Mouse (Mus musculus): Measurements from ENCODE around the gene Tmem213.
A peak's percentile ranks its signal among the peaks of the same experiment; 100 is the strongest.

Tmem213 gene

DNA sequence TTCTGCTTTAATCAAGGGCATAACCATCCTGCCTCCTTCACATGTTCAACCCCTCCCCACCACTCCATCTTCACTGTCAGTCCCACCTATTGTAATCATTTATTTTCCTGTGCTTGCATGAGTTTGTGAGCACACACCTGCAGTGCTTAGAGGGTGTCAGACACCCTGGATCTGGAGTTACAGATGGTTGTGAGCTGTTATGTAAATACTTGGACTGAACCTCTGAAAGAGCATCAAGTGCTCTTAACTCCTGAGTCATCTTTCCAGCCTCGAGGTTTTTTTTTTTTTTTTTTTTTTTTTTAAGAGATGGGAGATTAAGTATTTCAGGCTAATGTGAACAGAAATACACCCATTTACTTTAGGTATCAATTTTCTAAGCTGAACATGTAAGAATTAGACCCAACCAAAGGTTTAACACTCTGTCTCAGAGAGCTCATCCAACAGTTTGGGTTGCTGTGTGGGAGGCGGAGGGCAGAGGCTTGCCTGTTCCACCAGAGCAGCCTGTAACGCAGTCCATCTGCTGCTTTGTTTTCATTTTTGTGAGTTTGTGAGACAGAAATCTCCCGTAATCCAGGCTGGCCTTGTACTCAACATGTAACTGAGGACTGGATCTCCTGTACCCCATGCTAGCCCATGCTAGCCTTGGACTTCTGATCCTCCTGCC, 7.2 kb downstream of the Tmem213 start:
- DNase-seq (ENCODE audit: low read depth, low spot score) = no peak

DNA sequence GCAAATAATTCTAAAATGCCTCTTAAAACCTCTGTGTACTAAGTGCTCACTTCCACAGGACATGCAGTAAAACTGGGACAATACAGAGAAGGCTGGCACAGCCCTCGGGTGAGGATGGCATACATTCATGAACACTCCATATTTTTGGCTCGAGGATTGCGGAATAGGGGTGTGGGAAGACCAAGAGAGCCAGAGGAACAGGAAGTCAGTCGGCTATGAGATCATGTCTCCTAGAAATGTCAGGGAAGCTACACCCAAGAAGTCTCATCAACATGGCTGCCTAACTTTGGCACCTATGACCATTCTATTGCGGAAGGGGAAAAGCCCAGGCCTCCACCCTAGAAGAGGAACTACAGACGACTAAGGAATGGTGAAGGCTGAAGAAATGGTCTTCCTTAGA, 9.3 kb downstream of the Tmem213 start:
- no peak for DNase-seq (ENCODE audit: low read depth, low spot score)

DNA sequence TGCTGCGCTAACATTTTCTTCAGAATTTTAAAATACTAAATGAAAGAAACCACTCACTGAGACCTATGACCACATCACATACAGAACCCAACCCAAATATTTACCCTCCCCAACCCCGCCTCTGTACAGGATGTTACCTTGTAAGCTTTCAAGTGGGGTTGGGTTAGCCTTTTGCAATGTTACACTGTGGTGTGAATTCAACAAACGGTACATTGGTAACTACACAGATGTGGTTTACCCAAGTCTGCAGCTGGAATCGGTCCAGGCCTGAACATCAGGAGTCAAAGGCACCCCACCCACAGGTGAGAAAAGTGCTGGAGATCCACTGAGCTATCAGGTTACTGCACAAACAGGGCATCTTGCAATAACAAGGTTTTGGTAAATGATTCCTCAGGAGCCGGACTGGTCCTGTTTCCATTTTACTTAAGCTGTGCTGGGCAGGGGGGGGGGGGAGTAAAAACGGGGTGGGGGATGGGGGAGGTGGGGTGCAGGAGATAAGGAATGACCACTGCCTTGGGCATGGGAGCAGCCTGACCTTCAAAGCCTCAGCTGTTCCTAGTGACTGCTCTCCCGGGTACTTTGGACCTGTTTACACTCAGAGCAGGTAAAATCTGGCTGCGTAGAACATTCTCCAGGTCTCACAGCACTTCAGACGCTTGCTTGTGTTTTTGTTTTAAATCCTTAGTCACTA, 11.8 kb downstream of the Tmem213 start:
- peak; percentile 84 for DNase-seq (ENCODE audit: low read depth, low spot score)

DNA sequence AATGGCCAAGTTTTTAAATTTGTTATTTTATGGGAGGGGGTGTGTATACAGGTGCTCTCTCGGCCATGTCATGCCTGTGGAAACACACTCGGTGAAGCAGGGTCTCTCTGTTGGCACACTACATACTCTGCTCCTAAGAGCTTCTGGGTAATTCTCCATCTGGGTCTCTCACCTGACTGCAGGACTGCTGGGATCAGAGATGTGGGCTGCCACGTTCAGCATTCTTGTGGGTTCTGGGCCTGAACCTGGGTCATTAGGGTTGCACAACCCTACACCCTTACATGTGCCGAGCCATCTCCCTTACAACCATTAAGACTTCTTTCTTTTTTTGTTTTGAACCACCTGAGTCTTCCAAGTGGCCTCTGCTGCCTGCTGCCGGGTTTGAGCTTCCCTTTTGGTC, 12.8 kb downstream of the Tmem213 start:
- DNase-seq (ENCODE audit: low read depth, low spot score) = no peak

DNA sequence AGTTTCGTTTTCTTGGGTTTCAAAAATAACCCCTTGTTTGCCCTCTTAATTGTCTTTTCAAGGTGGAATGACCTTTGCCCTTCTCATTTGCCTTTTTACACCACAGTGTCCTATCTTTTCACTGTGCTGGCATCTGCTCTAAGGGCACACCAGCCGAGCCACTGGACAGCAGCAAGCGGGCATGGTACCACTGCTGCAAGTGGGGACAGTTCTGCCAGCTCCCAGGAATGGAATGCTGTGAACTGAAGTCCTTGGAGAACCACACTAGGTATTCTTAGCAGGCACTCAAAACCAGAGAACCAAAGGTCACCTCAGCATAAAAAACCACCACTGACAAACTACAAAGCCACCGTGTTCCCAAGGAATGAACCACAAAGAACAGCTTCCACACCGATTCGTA, 13.7 kb downstream of the Tmem213 start:
- DNase-seq (ENCODE audit: low read depth, low spot score) = no peak

DNA sequence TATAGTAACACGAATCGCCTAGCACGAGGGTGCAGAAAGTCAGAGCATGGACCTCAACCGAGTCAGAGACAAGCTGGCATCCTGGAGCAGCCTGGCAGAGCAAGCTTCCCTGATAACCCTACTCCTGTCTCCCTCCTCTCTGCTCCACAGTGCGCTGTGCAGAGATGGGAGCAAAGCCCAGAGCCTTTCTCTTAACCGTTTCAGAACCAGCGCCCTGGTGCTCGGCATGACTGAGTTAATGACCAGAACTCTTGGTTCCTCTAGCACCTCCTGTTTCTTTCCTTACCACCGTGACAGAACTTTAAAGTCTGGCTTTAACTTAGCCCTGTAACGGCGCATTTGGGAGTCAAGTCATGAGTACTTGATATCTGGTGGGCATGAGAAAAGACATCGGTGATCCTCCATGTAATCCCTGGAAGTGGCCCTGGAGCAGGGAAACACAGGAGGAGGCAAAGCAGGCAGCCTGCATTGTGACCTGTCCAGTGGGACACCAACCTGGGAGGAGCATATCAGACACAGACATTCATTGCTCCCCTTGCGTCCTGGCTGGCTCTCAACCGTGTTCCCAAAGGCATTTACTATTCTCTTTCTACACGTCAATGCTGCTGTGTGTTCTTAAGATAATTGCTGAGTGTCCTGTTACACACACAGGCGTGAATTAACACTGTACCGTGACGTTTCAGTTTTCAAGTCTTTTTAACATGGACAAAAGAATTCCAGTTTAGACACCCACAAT, 14.6 kb downstream of the Tmem213 start:
- no peak for DNase-seq (ENCODE audit: low read depth, low spot score)

DNA sequence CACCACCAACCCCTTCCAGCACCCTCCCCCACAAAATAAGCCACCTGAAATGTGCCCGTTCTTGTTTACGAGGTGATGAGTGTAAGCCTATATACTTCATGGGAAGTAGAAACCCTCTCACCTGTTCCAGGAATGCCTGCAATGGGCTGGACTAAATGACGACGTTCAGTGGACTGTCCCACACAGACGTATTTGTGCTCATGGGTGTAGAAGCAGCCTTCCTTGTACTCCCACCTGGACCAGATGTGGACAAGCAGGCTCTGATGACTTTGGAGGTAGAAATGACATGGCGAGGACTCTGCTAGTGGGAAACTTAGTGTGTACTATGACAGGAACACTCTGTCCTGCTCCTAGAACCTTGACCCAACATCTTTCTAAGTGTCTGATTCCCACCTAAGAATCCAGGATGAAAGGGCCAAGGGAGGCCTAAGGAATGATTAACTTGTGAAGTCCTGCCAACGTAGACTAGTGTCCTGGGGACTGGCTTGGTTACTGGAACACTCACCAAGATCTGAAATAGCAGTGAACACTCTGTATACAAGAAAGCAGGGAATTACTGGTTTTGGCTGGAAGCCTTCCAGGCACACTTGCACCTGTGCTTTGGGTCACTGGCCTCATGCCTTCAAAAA, 15.3 kb downstream of the Tmem213 start, which contains the start of gene Atp6v0a4:
Gene Atp6v0a4 (minus strand): TSS at position 380 of the 629 bp plus-strand sequence.
- DNase-seq (ENCODE audit: low read depth, low spot score) = no peak

DNA sequence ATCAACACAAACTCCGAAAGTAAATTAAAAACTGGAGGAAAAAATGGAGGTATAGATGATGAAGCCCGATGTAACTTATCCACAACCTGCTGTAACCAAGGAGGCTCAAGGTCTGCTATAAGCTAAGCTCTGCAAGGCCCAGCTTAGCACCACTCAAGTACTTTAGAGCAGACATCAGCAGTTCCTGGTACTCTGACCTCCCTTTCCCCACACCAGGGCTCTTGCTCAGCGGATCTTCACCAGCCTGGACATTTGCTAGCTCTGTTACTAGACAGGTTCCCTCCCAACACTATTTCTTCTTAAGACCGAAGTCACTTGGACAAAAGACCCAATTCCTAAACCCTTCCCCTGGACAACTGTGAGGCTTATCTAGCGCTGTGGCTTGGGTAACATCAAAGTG, 15.8 kb downstream of the Tmem213 start:
- DNase-seq (ENCODE audit: low read depth, low spot score) = no peak

DNA sequence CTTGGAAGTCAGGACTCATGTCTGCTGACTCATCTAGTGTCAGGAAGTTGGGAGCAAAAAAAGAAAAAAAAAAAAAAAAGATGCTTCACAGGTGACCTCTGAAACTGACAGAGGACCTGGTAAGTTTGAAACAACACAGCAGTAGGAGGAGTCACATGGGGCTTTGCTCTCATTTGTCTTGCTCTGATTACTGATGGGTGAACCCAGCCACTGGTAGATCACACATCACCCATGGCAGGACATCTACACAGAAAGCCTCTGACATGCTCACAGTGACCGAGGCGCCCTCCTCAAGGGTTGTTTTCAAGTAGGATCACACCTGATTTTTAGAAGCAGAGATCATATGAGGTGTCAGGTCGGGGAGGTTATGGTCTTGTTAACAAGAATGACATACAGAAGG, 16.4 kb downstream of the Tmem213 start:
- no peak for DNase-seq (ENCODE audit: low read depth, low spot score)

DNA sequence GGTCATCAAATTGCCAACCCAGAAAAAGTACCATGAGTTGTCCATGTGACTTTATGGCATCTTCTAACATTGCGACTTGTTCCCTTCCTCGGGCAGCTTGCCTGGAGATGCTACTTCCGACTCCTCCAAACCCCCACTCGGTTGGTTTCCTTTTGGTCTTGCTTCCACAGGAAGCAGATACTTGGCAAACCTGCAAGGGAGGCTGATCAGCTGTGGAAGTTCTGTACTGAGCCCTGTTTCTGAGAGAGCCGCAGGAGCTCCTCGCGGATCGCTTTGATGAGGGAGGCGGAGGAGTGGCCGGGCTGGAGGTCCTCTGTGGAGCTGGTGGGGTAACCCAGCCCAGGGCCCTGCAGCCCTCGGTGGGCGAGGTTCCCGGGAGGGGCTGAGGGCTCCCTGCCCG, 19.1 kb downstream of the Tmem213 start:
- DNase-seq (ENCODE audit: low read depth, low spot score) = no peak

DNA sequence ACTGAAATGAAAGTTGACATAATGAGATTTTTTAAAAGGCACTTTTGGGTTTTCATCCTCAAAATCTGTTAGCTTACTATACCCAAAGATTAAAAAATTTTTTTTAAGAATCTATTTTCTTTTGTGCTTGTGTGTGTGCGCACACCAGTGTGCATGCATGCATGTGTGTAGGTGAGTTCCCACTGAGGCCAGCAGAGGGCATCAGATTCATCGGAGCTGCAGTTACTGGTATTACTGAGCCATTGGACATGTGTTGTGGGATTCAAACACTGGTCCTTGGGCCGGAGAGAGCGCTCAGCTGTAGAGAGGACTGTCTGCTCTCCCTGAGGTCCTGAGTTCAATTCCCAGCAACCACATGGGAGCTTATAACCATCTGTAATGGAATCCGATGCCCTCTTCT, 20.8 kb downstream of the Tmem213 start:
- no peak for DNase-seq (ENCODE audit: low read depth, low spot score)

DNA sequence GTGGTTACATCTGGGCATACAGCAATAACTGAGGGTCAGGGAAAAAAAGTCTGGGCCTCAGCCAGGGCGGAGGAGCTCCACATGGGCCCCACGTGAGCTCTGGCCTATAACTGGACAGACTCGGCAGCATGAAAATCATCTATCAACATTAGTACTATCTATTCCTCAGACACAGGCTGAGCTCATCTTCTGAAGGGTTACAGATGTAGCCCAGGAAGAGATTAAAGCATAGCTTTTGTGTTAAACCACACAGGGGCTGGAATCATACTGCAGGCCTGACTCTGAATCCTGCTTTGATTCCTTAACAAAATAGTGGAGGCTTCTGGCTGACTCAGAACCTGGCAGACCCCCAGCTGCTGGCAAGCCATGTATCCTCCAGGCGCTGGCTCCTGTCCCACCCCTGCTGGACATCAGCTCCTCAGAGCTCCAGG, 22.8 kb downstream of the Tmem213 start:
- no peak for DNase-seq (ENCODE audit: low read depth, low spot score)

DNA sequence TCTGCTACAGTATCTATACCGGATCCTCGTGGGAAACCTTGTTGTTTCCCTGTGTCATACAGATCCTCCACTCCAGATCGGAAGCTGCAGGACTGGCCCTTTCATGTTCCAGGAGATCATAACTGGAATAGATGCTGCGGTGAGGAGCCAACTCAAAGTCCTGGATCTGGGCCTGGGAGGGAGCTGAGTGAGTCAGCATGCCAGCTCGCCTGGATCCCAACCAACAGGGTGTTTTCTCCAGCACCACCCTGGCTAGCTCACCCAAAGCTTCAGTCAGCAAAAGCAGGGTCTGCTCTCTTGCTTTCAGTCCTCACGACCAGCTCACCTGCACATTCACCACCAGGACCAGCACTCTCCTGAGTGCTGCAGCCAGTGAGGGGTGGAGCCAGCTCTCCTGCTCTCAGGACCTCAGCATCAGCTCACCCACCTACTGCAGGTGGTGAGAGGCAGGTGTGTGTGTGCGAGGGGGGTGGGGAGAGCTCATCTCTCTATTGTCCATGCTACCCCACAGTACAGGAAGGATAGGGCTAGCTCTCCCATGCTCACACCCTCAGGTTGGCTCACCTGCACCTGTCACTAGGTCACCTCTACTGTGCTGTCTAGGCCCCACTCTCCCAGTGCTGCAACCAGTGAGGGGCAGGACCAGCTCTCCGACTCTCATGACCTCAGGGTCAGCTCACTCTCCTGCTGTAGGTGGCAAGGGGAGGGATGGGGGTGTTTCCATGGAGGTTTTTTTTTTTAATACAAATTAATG, 25.9 kb downstream of the Tmem213 start:
- DNase-seq (ENCODE audit: low read depth, low spot score) = no peak

DNA sequence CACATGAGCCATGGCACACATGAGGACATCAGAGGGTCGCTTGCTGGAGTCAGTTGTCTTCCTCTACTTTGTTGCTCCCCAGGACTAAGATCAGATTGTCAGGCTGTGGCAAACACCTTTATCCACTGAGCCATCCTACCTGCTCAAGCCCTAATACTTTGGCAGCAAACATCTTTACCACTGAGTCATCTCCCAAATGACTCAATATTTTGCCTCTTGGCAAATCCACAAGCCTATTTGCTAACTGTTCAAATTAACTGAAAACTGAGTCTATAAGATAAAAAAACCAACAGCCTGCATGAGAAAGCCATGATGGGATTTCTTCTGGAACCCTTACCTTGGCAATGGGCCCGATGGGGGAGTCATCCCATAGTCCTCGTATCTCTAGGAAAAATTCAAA, 30.0 kb downstream of the Tmem213 start:
- no peak for DNase-seq (ENCODE audit: low read depth, low spot score)

DNA sequence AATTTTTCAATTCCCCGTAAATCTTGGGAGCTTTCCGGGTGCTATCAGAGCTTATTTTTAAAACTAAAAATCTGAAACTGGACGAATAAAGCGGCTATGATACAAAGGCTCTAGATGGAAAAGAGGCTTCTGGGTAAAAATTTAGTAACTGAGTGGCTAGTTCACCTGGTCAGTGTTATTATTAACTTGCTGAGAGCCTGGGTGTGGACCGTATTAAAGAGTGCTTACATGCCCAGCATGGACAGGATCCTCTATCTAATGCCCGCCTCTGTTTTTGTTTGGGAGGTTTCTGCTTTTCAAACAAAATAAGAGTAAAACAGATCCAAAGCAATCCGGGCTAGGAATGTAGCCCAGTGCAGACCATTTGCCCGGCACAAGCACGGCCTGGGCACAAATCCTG, 31.3 kb downstream of the Tmem213 start:
- DNase-seq (ENCODE audit: low read depth, low spot score) = no peak

DNA sequence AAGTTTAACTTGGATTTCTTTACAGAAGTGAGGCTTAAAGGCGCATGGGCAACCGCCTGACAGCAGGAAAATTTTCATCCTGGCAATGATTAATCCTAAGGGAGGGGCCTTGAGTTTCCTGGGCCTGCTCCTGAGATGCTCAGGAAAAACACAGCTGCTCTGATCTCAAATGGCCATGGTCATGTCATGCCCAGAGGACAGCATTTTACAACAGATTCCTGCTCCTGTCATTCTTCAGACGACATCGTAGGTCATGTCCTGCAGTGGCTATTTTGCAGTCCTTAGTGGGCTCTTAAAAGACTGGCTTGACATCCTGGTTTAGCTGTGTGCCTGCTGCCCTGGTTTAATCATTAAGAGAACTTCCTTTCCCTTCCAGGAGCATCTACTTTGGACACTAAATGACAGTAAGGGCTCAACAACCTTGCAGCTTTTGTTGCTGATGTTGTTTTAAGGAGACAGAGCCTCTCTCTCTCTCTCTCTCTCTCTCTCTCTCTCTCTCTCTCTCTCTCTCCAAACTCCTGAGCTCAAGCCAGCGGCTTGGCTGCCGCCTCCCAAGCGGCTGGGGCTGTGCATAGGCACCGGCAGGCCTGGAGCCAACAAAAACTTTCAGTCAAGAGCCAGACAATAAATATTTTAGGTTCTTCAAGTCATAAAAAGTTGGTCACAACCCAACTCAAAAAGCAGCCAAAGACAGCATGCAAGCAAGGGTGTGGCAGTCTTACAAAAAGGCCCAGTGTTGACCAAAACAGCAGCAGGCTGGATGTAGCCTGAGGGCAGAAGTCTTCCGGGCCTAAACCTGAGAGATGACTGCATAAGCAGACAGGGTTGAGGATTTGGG, 35.3 kb downstream of the Tmem213 start:
- no peak for DNase-seq (ENCODE audit: low read depth, low spot score)

DNA sequence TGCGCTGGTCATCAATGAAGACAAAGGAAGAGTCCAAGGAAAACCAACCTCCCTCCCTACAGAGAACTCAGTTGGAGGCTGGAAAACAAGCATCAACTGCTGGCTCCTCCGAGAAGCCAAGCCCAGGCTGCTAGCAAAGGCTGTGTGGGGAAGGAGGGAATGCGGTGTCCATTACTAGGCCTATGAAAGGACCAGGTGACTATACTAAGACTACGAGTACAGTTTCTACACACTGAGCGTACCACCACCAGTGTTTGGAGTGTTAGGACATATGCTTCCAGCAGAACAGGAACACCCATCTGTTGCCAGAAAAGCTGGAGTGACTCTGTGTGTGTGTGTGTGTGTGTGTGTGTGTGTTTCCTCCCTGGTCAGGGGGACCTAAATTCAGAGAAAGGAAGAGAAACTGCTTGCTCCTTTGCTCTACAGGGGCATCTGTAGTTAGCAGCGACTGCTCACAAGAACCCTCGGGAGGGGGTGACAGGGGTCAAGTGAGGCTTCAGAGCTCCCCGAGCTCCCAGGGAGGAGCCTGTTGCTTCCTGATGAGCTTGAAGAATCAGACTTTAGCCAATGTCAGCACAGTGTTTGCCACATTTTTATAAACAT, 36.5 kb downstream of the Tmem213 start:
- no peak for DNase-seq (ENCODE audit: low read depth, low spot score)

DNA sequence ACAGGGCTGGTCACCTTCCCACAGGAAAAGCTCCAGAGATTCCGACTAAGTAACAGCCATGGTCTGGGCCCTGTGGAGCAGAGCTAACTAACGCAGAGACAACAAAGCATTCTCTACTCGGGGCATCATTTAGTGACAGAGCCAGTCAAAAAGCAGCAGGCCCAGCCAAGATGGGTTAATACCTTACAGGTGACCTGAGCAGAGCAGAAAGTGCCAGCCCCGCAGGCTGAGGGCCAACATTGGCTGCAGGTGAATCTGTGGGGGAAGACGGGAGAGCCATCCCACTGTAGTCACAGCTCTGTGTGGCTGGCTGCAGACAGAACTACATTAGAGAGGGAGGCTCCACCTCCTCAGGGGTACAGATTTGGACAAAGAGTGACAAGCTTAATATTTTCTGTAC, 38.2 kb downstream of the Tmem213 start:
- DNase-seq (ENCODE audit: low read depth, low spot score) = no peak

DNA sequence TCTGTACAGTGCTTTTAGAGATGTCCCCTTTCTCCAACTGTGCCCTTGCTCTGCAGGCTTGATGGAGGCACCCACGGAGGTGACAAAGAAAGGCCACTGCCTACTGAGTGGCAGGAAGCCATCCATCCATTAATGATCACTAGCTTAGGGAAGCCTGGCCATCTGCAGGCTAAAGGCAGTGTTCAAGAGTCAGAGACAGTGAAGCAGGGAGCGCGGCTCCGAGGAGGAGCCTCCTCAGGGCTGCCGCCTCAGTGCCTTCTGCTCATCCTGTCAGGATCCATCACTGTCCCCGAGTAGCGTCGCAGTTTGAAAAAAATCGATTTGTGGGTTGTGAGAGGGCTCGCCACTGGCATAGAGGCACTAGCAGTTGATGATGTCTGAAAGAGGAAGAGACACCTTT, 39.6 kb downstream of the Tmem213 start:
- no peak for DNase-seq (ENCODE audit: low read depth, low spot score)

DNA sequence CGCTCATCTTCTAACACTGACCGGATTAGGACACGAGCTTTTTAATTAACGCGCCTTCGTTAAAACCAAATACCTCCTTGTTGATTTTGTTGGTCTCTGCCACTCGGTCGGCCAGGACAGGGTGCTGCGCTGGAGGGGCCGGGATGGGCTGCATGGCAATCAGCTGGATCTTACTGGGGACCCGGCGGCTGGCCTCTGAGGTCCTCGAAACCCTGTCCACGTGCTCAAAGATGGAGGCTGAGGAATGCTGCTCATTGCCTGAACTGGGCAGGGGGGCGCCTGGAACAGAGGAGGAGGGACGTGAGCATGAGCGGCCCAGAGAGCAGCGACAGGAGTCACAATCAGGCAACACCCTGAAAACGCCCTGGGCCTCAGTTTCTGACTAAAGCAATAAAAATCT, 40.4 kb downstream of the Tmem213 start:
- no peak for DNase-seq (ENCODE audit: low read depth, low spot score)

Data from CD4-positive helper T cell, adult 2 months (primary cell).